Mouse (Mus musculus) neural tube, embryonic 10.5 days (tissue): Measurements from ENCODE around the gene Zbtb18.

Experiments
- DNase-seq: peaks from one replicate; pipeline ENCODE4 v3.0.0-alpha.2; 2017; ENCODE audit warnings: low spot score; ENCODE audit errors: extremely low spot score

Gene Zbtb18

DNA sequence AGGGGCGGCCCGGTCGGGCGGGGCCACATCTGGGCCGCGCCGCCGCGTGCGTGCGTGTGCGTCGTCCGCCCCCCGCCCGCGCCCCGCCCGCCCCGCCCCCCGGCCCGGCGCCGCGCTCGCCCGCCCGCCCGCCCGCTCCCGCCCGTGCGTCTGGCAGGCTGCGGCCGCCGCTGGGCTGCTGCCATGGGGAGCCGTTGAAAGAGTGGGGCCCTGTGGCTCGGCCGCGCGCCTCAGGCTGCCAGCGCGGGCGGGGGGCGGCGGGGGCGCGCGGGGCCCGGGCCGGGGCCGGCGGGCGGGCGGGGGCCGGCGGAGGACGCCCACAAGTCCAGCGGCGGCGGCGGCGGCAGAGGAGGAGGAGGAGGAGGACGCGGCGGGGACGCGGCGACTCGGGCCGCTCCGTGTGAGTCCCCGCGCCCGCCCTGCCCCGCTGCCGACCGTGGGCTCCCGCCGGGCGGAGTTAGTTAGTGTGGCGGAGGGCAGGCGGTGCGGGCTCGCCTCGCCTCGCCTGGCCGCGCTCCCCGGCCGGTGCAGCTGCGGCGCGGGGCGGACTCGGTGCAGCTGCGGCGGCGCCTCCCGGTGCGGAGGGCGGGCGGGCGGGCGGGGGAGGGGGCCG, at the start of gene Zbtb18:
Zbtb18 (plus strand) TSS at position 156 of the 613 bp plus-strand sequence.
- DNase-seq = peak; percentile 74

GRCm38 (mm10) chr1:177397455-177397854, 44.7 kb upstream of the Zbtb18 start:
- DNase-seq = no peak

- DNase-seq = no peak
Measured at GRCm38 (mm10) chr1:177405170-177405569, 37.0 kb upstream of the Zbtb18 start.

DNA sequence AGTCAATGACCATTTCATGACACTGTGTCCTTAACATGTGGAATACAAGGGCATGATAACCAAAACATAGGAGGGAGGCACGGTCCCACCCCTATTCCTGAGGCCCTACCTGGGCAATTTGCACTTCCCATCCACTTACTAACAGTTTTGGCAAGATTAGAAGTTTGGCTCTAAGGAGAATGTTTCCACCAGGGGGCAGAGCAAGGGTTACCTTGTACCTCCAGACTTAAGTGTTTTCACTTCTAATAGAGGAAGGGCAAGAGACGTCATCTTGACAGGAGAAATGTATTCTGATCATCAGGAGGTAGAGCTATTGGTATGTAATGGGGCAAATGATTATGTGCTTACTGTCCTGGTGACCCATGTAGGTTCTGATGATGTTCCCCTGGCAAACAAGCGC, 33.5 kb upstream of the Zbtb18 start:
- DNase-seq = no peak

DNA sequence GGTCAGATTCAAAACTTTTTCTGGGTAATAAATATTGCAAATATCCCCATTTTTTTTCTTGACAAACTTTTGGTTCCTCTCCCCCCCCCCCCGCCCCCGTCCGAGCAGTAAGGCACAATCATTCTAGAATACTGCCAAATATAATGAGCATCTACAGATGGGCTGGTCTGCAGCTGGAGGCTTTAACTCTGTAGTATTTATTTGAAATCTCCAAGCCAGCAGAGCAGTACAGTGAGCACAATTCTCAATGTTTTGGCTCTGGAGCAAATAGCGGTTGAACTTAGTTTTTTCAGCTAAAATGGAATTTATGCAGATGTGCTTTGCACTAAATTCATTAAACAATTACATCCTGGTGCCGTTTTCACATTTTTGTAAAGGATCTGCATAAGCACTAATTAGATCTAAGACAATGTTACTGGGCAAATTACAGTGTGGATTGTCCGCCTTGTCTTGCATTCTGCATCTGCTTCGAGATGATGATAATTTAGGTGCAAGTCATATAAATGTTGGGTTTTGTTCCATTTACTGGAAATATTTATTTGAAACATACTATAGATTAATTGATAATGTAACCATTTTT, 31.3 kb upstream of the Zbtb18 start:
- DNase-seq = no peak

DNA sequence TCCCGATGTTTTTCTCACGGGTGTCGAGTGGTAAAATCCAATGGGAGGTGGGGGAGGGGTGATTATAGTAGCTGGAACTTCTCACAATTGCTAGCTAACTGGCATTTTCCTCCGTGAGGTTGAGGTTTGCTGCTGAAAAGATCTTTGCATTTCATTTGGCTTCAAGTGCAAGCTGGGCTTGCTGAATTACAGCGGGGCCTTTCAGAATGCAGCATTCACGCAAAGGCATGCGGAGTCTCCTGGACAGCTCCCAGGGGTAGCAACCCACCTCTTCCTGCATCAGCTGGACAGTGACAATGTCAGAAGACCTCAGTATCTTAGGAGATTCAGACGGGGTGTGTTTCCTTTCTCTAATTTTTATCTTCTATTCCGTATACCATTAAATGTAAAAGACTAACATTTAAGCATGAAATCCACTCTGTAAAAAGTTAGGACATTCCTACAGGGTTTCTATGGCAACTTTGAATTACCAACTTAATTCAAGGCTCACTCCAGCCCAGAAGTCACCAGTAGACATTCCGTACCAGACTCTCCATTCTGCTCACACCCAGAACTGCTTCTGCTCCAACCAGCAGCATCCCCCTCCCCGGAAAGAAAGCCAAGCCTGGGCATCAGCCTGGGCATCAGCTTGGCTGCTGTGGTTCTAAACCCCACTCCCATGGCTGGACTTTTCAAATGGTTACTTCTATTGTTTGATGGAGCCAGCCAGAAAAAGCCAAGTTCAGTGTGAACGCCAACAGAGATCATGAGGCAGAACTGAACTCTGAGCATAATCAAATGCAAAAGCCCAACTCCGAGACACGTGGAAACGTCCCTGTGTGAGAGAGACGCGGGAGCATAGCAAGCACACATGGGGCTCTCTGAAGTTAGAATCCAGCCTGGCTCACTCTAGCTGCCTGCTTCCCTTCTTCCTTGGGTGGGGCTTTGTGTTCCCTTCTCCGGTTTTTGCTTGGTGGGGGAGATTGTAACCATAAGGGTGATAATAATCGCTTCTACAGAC, 30.5 kb upstream of the Zbtb18 start:
- DNase-seq = peak; percentile 22

DNA sequence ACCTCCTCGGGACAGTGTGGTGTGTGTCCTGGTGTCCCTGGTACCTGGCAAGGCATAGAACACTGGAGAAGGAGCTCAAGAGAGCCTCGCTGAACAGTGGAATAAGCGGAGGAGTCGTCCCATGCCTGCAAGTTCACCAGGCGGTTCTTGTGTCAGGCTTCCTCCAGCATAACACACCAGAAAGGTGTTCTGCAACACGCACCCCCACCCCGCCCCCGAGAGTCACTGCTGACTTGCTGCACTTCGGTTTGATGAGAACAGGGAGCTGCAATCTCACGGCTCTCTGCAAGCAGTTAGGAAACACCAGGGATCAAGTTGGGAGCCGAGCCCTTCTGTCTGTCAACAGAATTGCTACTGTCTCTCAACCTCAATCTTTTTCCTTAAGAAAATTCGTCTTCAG, 22.8 kb upstream of the Zbtb18 start:
- DNase-seq = no peak

GRCm38 (mm10) chr1:177420126-177420525, 22.0 kb upstream of the Zbtb18 start:
- DNase-seq = no peak

DNA sequence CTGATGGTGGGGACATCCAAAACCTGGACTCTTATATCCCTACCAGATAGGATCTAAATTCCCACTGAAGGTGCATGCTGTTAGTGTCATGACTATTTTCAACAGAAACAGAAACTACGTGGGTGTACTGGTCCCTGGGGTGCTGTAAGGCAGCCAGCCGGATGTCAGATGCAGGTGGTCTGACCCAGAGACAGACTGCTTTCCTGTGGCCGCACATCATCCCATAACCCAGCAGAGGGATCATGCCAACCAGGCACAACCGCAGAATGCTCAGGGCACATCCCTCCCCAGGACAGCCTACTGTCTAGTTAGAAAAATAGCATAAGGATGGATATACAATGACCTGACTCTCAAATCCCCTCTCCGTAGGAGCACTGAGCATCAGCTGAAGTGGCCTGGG, 14.3 kb upstream of the Zbtb18 start:
- DNase-seq = no peak

DNA sequence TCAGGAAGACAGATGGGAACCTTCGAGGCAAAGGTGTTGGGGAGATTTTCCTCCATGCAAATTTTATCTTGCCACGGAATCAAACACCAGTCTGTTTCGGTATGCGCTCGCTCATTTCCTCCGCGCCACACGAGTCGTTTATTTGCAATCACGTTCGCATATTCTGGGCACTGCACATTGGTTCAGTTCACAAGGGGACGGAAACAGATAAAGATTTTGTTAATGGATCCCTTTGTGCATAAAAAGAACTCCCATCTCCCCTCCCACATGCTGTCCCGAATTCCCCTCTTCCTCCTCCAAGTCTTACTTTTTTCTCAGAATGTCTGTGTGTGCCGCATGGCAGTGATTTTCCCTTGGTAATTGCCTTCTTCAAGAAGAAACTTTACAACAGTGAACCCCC, 13.8 kb upstream of the Zbtb18 start:
- no peak for DNase-seq

- no peak for DNase-seq
Measured at GRCm38 (mm10) chr1:177429067-177429466, 13.1 kb upstream of the Zbtb18 start.

- no peak for DNase-seq
Measured at GRCm38 (mm10) chr1:177440411-177440810, 1.7 kb upstream of the Zbtb18 start.

DNA sequence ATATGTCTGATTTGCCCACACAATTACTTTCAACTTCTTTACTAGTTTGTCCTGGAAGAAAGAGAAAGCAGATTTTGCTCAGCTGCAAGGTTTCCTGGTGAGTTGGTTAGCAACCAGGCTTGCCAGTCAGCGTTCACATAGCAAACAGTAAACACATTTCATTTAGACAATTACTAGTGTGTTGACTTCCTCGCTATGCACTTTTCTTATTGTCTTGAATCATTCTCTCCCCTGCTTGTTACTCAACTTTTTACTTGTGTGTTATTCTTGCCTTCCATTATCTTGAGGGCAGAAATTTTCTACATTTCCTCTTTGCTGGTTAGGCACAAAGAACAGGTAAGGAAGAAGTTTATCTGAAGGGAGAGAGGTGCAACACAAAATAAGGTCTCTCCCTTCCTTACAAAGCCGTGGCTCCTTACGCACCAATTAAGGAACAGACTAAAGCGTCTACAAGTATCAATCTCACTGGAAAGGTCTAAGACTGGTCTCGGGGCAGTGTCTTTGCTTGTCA, 1.1 kb upstream of the Zbtb18 start:
- no peak for DNase-seq

DNA sequence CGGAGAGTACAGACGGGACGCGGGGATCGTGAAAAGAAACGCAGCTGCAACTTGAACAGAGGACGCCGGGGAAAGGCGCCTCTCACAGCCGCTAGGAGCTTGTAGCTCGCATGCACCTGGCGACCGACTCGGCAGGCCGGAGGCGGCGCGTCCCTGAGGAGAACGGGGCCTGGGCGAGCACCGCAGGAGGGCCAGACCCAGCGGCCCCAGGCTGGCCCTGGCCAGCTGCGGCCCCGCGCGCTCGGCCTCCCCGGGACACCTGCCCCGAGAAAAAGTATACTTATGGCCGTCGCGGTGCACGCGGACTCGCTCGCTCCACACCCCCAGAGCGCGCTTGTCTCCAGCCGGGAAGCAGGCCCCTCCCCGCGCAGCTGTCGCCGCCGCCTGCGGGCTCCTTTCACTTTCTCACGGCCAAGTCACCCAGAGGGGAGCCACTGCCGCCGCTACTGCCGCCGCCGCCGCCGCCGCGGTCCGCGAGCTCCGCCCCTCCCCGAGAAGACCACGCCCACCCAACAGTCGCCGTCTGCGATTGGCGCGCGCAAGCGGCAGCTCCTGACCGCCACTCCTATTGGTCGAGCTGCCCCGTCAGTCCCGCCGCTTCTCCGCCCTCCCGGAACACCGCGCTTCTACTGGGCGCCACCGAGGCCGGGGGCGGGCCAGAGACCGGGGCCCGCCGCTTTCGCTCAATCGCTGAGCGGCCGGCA, 507 bp upstream of the Zbtb18 start:
- peak; percentile 95 for DNase-seq

- DNase-seq = peak; percentile 66
Measured at GRCm38 (mm10) chr1:177442821-177443723, 921 bp downstream of the Zbtb18 start.

GRCm38 (mm10) chr1:177443724-177444482, 1.8 kb downstream of the Zbtb18 start:
- no peak for DNase-seq

GRCm38 (mm10) chr1:177444483-177444810, 2.3 kb downstream of the Zbtb18 start:
- DNase-seq = peak; percentile 36

DNA sequence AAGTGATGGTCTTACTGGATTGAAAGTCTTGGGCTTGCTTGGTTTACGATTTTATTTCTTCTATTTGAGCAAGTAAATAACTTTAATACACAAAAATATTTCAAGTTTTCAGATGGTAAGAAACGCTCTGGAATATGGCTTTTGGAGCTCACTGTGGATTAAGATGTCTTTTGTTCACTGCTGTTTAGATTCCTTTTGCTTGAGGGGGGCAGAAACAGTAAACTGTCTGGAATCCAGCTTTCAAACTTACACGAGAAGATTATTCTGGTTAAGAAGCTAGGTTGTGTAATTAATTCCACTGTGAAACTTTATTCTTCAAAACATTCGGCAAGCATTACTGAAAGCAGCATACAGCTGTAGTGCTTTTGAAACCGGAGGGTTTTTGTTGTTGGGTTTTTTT, 2.8 kb downstream of the Zbtb18 start:
- DNase-seq = no peak

DNA sequence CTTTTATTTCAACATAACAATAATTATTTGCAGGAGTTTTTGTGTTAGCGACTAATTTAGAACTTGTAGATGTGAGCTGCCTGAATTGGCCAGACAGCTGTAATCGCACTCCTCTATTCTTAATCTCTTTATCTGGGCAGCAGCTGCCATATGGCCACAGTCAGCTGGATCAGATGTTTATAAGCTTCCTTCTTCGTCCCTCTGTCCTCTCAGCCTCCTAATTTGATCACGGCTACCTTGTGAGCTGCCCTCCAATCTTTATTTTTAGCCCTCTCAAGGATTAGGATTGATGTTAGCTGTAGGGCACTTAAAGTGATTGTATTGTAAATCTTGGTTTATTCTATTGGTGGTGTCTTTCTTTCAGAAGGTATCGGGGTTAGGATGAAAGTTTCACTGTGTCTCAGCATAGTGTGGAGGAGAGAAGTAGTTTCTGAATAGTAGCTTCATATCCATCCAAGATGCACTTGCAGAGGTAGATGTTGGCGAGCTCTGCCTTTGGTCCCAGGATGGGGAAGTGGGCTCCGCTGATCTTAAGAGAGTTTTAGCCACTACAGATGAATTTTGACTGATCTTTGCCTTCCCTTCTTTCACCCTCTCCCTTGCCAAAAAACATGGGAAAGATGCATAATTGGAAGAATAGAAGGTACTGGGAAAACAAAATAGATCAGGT, 3.4 kb downstream of the Zbtb18 start:
- no peak for DNase-seq
